Mouse (Mus musculus) ES-Bruce4 (cell line): ENCODE data around the gene 9330182O14Rik.

ENCODE experiments used
- CTCF ChIP-seq: IDR thresholded peaks from one replicate; pipeline ENCODE4 v1.8.1; 2011; ENCODE audit warnings: low read depth, low read length
- EP300 ChIP-seq: IDR thresholded peaks from 2 replicates; pipeline ENCODE4 v1.6.1; 2011; ENCODE audit warnings: low read depth, low read length; ENCODE audit not compliant: insufficient read depth
- POLR2A ChIP-seq: IDR thresholded peaks from one replicate; pipeline ENCODE4 v1.8.1; 2011; ENCODE audit warnings: low read length; ENCODE audit not compliant: insufficient read depth

- TF ChIP-seq POLR2A, result no peak
- TF ChIP-seq CTCF, result no peak
- TF ChIP-seq EP300, result no peak
Observed at GRCm38 (mm10) chr15:40132408-40132807, 1.8 kb upstream of the 9330182O14Rik start.
